Mouse (Mus musculus) liver, embryonic 14.5 days (tissue): ENCODE data around the gene Ankrd1.

Experiments used
- CTCF ChIP-seq: IDR thresholded peaks from 2 replicates; pipeline ENCODE4 v1.5.1; 2016; ENCODE audit warnings: antibody characterized with exemption, low read depth, control low read depth
- EP300 ChIP-seq: IDR thresholded peaks from 2 replicates; pipeline ENCODE4 v1.6.1; 2016; ENCODE audit warnings: antibody characterized with exemption, low read depth

DNA sequence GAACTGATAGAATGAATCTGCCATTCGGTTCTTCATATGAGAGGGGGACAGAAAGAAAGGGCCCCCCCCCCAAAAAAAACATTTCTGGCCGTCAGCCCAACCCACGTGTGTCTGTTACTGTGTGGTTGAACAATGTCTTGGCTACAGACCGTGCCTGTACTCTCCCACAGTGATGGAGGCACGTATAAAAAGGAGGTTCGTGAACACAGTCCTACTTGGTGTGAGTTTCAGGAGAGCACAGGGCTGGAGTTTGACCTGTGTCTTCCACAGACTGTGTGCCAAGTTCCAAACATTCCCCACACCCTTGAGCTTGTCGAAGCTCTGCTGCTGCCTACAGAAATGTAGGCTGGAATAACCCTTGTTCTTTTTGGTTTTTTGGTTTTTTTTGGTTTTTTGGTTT, 9.4 kb downstream of the Ankrd1 start:
- TF ChIP-seq CTCF (no peak), EP300 (no peak)
